Mouse (Mus musculus): ENCODE data around the gene Rin1. TPM values are rescaled to one million over a fixed set of nuclear protein-coding genes. Genes with fewer than 3 reads are reported as not detected.

Rin1 gene
- polyA plus RNA-seq, 1 experiment from 2014 or later, result 3.0 TPM

- Histone ChIP-seq H3K4me1 (ENCODE audit: control insufficient read depth, insufficient read depth, low read length) (peaks cover 35% of the 10 kb centered on the region), H3K36me3 (ENCODE audit: control insufficient read depth, insufficient read depth, low read length) (peaks cover 12% of the 10 kb centered on the region; the same call in 1 of the 2 replicates), H3K9ac (ENCODE audit: low read depth, low read length) (no peak overlapping the region), H3K4me3 (ENCODE audit: low read depth, low read length) (no peak overlapping the region), H3K9me3 (replicated peaks; ENCODE audit: control insufficient read depth, low read length) (no peaks in the 10 kb centered on the region), H3K4me2 (no peak overlapping the region), H3K27me3 (ENCODE audit: control insufficient read depth, insufficient read depth, low read length) (no peaks in the 10 kb centered on the region), H3K27ac (ENCODE audit: low read depth, low read length) (no peak overlapping the region)
- no peak for ATAC-seq (replicated peaks; ENCODE audit: insufficient number of reproducible peaks, low FRiP score, low TSS enrichment)
- 84% methylated on average over 10 of the region's 10 CpGs for WGBS (ENCODE audit: insufficient replicate concordance)
Observed at GRCm38 (mm10) chr19:5092083-5092482, 41.8 kb downstream of the Rin1 start.

- WGBS (ENCODE audit: insufficient replicate concordance), result 68% methylated on average over 12 of the region's 12 CpGs
- peaks cover 40% of the 10 kb centered on the region for H3K4me1 ChIP-seq (ENCODE audit: control insufficient read depth, insufficient read depth, low read length)
- ATAC-seq (replicated peaks; ENCODE audit: insufficient number of reproducible peaks, low FRiP score, low TSS enrichment), result no peak
- H3K36me3 ChIP-seq (ENCODE audit: control insufficient read depth, insufficient read depth, low read length), result peaks cover 12% of the 10 kb centered on the region; the same call in 1 of the 2 replicates
- H3K27me3 ChIP-seq (ENCODE audit: control insufficient read depth, insufficient read depth, low read length), result 0 out of 2 replicates have a peak, but pooled peaks cover 2% of the 10 kb centered on the region
- no peak overlapping the region for H3K4me2 ChIP-seq
- no peak overlapping the region for H3K27ac ChIP-seq (ENCODE audit: low read depth, low read length)
- no peak overlapping the region for H3K9ac ChIP-seq (ENCODE audit: low read depth, low read length)
- H3K9me3 ChIP-seq (replicated peaks; ENCODE audit: control insufficient read depth, low read length), result no peaks in the 10 kb centered on the region
- no peak overlapping the region for H3K4me3 ChIP-seq (ENCODE audit: low read depth, low read length)
Observed at GRCm38 (mm10) chr19:5093481-5094242, 43.4 kb downstream of the Rin1 start.

- Histone ChIP-seq H3K4me2 (no peak overlapping the region), H3K9ac (ENCODE audit: low read depth, low read length) (no peak overlapping the region), H3K4me1 (ENCODE audit: control insufficient read depth, insufficient read depth, low read length) (peaks cover 38% of the 10 kb centered on the region), H3K4me3 (ENCODE audit: low read depth, low read length) (no peak overlapping the region), H3K27ac (ENCODE audit: low read depth, low read length) (no peak overlapping the region), H3K9me3 (replicated peaks; ENCODE audit: control insufficient read depth, low read length) (no peaks in the 10 kb centered on the region), H3K27me3 (ENCODE audit: control insufficient read depth, insufficient read depth, low read length) (0 out of 2 replicates have a peak, but pooled peaks cover 2% of the 10 kb centered on the region), H3K36me3 (ENCODE audit: control insufficient read depth, insufficient read depth, low read length) (peaks cover 12% of the 10 kb centered on the region; the same call in 1 of the 2 replicates)
- under 1% methylated on average over 21 of the region's 21 CpGs for WGBS (ENCODE audit: insufficient replicate concordance)
- ATAC-seq (replicated peaks; ENCODE audit: insufficient number of reproducible peaks, low FRiP score, low TSS enrichment), result peak; percentile 47; the same call in 1 of the 2 replicates
Observed at GRCm38 (mm10) chr19:5094243-5094632, 44.0 kb downstream of the Rin1 start.

GRCm38 (mm10) chr19:5094746-5095417 is 44.6 kb downstream of the Rin1 start:
- ATAC-seq (replicated peaks; ENCODE audit: insufficient number of reproducible peaks, low FRiP score, low TSS enrichment), result no peak
- 52% methylated on average over 11 of the region's 11 CpGs for WGBS (ENCODE audit: insufficient replicate concordance)
- H3K4me1 ChIP-seq (ENCODE audit: control insufficient read depth, insufficient read depth, low read length), result peaks cover 37% of the 10 kb centered on the region
- H3K9ac ChIP-seq (ENCODE audit: low read depth, low read length), result no peak overlapping the region
- H3K27me3 ChIP-seq (ENCODE audit: control insufficient read depth, insufficient read depth, low read length), result 0 out of 2 replicates have a peak, but pooled peaks cover 2% of the 10 kb centered on the region
- H3K36me3 ChIP-seq (ENCODE audit: control insufficient read depth, insufficient read depth, low read length), result peaks cover 16% of the 10 kb centered on the region
- no peak overlapping the region for H3K27ac ChIP-seq (ENCODE audit: low read depth, low read length)
- no peak overlapping the region for H3K4me2 ChIP-seq
- H3K9me3 ChIP-seq (replicated peaks; ENCODE audit: control insufficient read depth, low read length), result no peaks in the 10 kb centered on the region
- H3K4me3 ChIP-seq (ENCODE audit: low read depth, low read length), result no peak overlapping the region

- Histone ChIP-seq H3K27ac (ENCODE audit: low read depth, low read length) (no peak overlapping the region), H3K4me1 (ENCODE audit: control insufficient read depth, insufficient read depth, low read length) (peaks cover 37% of the 10 kb centered on the region), H3K4me2 (no peak overlapping the region; the same call in 1 of the 2 replicates), H3K4me3 (ENCODE audit: low read depth, low read length) (no peak overlapping the region), H3K36me3 (ENCODE audit: control insufficient read depth, insufficient read depth, low read length) (peaks cover 17% of the 10 kb centered on the region), H3K9ac (ENCODE audit: low read depth, low read length) (no peak overlapping the region), H3K9me3 (replicated peaks; ENCODE audit: control insufficient read depth, low read length) (no peaks in the 10 kb centered on the region), H3K27me3 (ENCODE audit: control insufficient read depth, insufficient read depth, low read length) (0 out of 2 replicates have a peak, but pooled peaks cover 2% of the 10 kb centered on the region)
- 11% methylated on average over 9 of the region's 9 CpGs for WGBS (ENCODE audit: insufficient replicate concordance)
- no peak for ATAC-seq (replicated peaks; ENCODE audit: insufficient number of reproducible peaks, low FRiP score, low TSS enrichment)
Observed at GRCm38 (mm10) chr19:5095887-5096474, 45.7 kb downstream of the Rin1 start.

GRCm38 (mm10) chr19:5097521-5098362 is 47.5 kb downstream of the Rin1 start:
- Histone ChIP-seq H3K27ac (ENCODE audit: low read depth, low read length) (no peak overlapping the region), H3K36me3 (ENCODE audit: control insufficient read depth, insufficient read depth, low read length) (peaks cover 24% of the 10 kb centered on the region), H3K9me3 (replicated peaks; ENCODE audit: control insufficient read depth, low read length) (no peaks in the 10 kb centered on the region), H3K27me3 (ENCODE audit: control insufficient read depth, insufficient read depth, low read length) (0 out of 2 replicates have a peak, but pooled peaks cover 2% of the 10 kb centered on the region), H3K4me2 (peak overlapping the region; percentile 99), H3K9ac (ENCODE audit: low read depth, low read length) (peak overlapping the region; percentile 77), H3K4me3 (ENCODE audit: low read depth, low read length) (peak overlapping the region; percentile 55), H3K4me1 (ENCODE audit: control insufficient read depth, insufficient read depth, low read length) (peaks cover 37% of the 10 kb centered on the region)
- no peak for ATAC-seq (replicated peaks; ENCODE audit: insufficient number of reproducible peaks, low FRiP score, low TSS enrichment)
- WGBS (ENCODE audit: insufficient replicate concordance), result 8% methylated on average over 31 of the region's 31 CpGs

- H3K9ac ChIP-seq (ENCODE audit: low read depth, low read length), result peak within 1 kb of the TSS; percentile 77
- peak within 1 kb of the TSS; percentile 99 for H3K4me2 ChIP-seq
- H3K4me1 ChIP-seq (ENCODE audit: control insufficient read depth, insufficient read depth, low read length), result peaks cover 37% of the 10 kb centered on the region
- no peak; the same call in 1 of the 2 replicates for ATAC-seq (replicated peaks; ENCODE audit: insufficient number of reproducible peaks, low FRiP score, low TSS enrichment)
- H3K27me3 ChIP-seq (ENCODE audit: control insufficient read depth, insufficient read depth, low read length), result 0 out of 2 replicates have a peak, but pooled peaks cover 2% of the 10 kb centered on the region
- H3K27ac ChIP-seq (ENCODE audit: low read depth, low read length), result no peak within 1 kb of the TSS
- WGBS (ENCODE audit: insufficient replicate concordance), result 4% methylated on average over 32 of the region's 48 CpGs
- H3K9me3 ChIP-seq (replicated peaks; ENCODE audit: control insufficient read depth, low read length), result no peaks in the 10 kb centered on the region
- peaks cover 21% of the 10 kb centered on the region for H3K36me3 ChIP-seq (ENCODE audit: control insufficient read depth, insufficient read depth, low read length)
- peak within 1 kb of the TSS; percentile 55 for H3K4me3 ChIP-seq (ENCODE audit: low read depth, low read length)
Observed at GRCm38 (mm10) chr19:5098363-5099143, 48.3 kb downstream of the Rin1 start, which contains the start of gene Cnih2. Gene Cnih2, minus strand, starts transcription at chr19:5098521.
